Mouse (Mus musculus) midbrain, embryonic 14.5 days (tissue): ENCODE measurements around the gene 4833439L19Rik. TPM values are rescaled to one million over a fixed set of nuclear protein-coding genes. Genes with fewer than 3 reads are reported as not detected.

Source experiments
- ATAC-seq: fragments of 200-750 bp; cut with Nextera tagmentation; 2 replicates; pipeline ENCODE4 v1.8.0; 2017; ENCODE audit warnings: moderate number of reproducible peaks, moderate library complexity; ENCODE audit not compliant: low FRiP score, low TSS enrichment
- DNase-seq: peaks from one replicate; pipeline ENCODE4 v3.0.0-alpha.2; 2015
- H3K27ac ChIP-seq: fragments of 300-500 bp; sonication (generic); replicated peaks from 2 replicates; pipeline ENCODE4 v1.5.1; 2014; ENCODE audit warnings: mild to moderate bottlenecking, low read depth, low read length, moderate library complexity
- H3K27me3 ChIP-seq: fragments of 300-500 bp; sonication (generic); 2 replicates; pipeline ENCODE4 v1.6.1; 2014; ENCODE audit warnings: low read length, control low read depth, mixed read lengths; ENCODE audit not compliant: control insufficient read depth, insufficient read depth
- H3K36me3 ChIP-seq: fragments of 300-500 bp; sonication (generic); 2 replicates; pipeline ENCODE4 v1.6.1; 2014; ENCODE audit warnings: low read length, control low read depth; ENCODE audit not compliant: control insufficient read depth, insufficient read depth
- H3K4me1 ChIP-seq: fragments of 300-500 bp; sonication (generic); 2 replicates; pipeline ENCODE4 v1.6.1; 2014; ENCODE audit warnings: mild to moderate bottlenecking, antibody characterized with exemption, low read length, control low read depth; ENCODE audit not compliant: control insufficient read depth, insufficient read depth
- H3K4me2 ChIP-seq: fragments of 300-500 bp; sonication (generic); 2 replicates; pipeline ENCODE4 v1.6.1; 2014; ENCODE audit warnings: mild to moderate bottlenecking, low read length, moderate library complexity
- H3K4me3 ChIP-seq: fragments of 300-500 bp; sonication (generic); replicated peaks from 2 replicates; pipeline ENCODE4 v1.5.1; 2014; ENCODE audit warnings: low read depth, low read length
- H3K9ac ChIP-seq: fragments of 300-500 bp; sonication (generic); replicated peaks from 2 replicates; pipeline ENCODE4 v1.6.1; 2014; ENCODE audit warnings: mild to moderate bottlenecking, low read length, moderate library complexity
- H3K9me3 ChIP-seq: fragments of 300-500 bp; sonication (generic); 2 replicates; pipeline ENCODE4 v1.6.1; 2016; ENCODE audit warnings: low read length, control low read depth, mixed read lengths; ENCODE audit not compliant: control insufficient read depth
- WGBS: fragments of 180-500 bp; shearing (Covaris S2); extraction: QIAGEN DNeasy Blood & Tissue Kit; methylation state at CpG from one replicate; pipeline ENCODE4 v1.1.7; 2014; 5-methylcytosine and 5-hydroxymethylcytosine counted together
- polyA plus RNA-seq: library from polyadenylated mRNA; unstranded; fragments of >200 nt; fragmentation: Nextera tagmentation; extraction: Ambion mirVana; gene quantifications from 2 replicates; pipeline ENCODE4 v1.2.1, GENCODE M21; 2014

The 4833439L19Rik gene
- polyA plus RNA-seq, 1 experiment from 2014 or later: 277 TPM

DNA sequence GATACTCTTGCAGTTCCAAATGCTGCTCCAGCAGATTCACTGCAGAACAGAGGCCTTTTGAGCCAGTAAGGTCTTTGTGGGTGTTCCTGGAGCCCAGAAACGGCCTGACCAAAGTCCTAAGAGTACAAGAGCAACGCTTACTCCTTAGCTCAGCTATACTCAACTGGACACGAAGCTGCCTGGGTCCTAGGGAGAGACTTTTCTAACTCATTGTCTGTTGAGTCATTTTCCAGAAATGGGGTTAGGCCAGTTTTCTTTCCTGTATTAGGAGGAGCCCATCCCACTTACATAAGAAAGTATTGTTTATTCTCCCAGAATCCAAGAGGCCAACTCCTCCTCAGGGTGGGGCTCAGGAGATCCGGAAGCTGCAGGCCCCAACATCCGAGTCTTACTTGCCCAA is 40.2 kb upstream of the 4833439L19Rik start:
- no peak overlapping the region for H3K4me2 ChIP-seq
- H3K9ac ChIP-seq: no peak overlapping the region
- ATAC-seq (no peak), DNase-seq (no peak)
- H3K27me3 ChIP-seq: no peaks in the 10 kb centered on the region
- no peak overlapping the region for H3K27ac ChIP-seq
- H3K4me3 ChIP-seq: no peak overlapping the region
- 84% methylated on average over 5 of the region's 5 CpGs for WGBS
- H3K4me1 ChIP-seq: peaks cover 18% of the 10 kb centered on the region
- peaks cover 10% of the 10 kb centered on the region for H3K36me3 ChIP-seq
- no peaks in the 10 kb centered on the region for H3K9me3 ChIP-seq

DNA sequence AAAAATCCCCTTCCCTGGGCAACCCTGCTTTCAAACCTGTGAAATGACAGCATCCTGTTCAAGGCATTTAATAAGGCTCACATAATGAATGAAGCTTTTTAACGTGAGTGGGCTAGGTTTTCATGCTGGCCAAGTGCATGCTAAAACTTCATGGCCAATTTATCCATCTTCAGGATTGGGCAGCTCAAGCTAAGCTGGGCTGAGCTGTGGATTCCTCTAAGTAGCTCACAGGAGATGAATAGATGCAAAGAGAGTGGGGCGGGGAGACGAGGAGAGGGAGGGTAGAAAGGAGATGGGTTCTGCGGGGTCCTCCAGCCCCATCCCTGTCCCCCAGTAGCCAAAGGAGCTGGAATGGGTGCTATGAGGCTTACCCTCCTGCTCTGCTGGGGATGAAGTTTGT is 39.0 kb upstream of the 4833439L19Rik start:
- Histone ChIP-seq H3K4me3 (no peak overlapping the region), H3K4me1 (peaks cover 11% of the 10 kb centered on the region), H3K27ac (no peak overlapping the region), H3K4me2 (no peak overlapping the region), H3K36me3 (peaks cover 14% of the 10 kb centered on the region), H3K27me3 (no peaks in the 10 kb centered on the region), H3K9me3 (no peaks in the 10 kb centered on the region), H3K9ac (no peak overlapping the region)
- DNase-seq (no peak), ATAC-seq (no peak)
- 23% methylated on average over 4 of the region's 4 CpGs for WGBS

DNA sequence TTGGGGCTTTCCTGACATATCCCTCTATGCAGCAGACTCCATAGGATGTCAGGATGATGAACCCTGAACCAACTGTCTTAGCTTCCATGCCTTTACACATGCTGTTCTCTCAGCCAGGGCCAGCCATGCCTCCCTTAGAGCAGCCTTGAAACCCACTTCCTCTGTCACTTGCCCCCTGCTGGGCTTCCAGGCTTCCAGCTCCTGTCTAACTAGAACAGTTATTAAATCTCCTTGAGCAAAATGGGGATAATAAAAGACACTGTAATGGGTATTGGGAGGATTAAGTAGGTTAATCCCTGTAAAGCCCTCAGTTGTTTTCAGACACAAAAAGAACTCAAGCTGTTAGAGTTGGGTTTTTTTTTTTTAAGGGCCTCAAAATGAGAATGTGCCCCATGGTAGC is 38.3 kb upstream of the 4833439L19Rik start:
- Histone ChIP-seq H3K9ac (no peak overlapping the region), H3K4me3 (no peak overlapping the region), H3K36me3 (peaks cover 19% of the 10 kb centered on the region), H3K27ac (no peak overlapping the region), H3K4me2 (no peak overlapping the region), H3K9me3 (no peaks in the 10 kb centered on the region), H3K27me3 (no peaks in the 10 kb centered on the region), H3K4me1 (peaks cover 4% of the 10 kb centered on the region)
- DNase-seq: peak; percentile 46
- ATAC-seq: no peak

GRCm38 (mm10) chr13:54602639-54603111 is 37.4 kb upstream of the 4833439L19Rik start:
- DNase-seq (no peak), ATAC-seq (no peak)
- Histone ChIP-seq H3K4me3 (no peak overlapping the region), H3K27me3 (no peaks in the 10 kb centered on the region), H3K27ac (no peak overlapping the region), H3K4me2 (no peak overlapping the region), H3K9ac (no peak overlapping the region), H3K9me3 (no peaks in the 10 kb centered on the region), H3K4me1 (no peaks in the 10 kb centered on the region), H3K36me3 (peaks cover 27% of the 10 kb centered on the region)
- 71% methylated on average over 3 of the region's 3 CpGs for WGBS

- H3K36me3 ChIP-seq: peaks cover 35% of the 10 kb centered on the region
Observed at GRCm38 (mm10) chr13:54598622-54599143, 33.4 kb upstream of the 4833439L19Rik start.

GRCm38 (mm10) chr13:54596870-54597269 is 31.6 kb upstream of the 4833439L19Rik start:
- Histone ChIP-seq H3K36me3 (peaks cover 41% of the 10 kb centered on the region), H3K4me1 (no peaks in the 10 kb centered on the region)
- WGBS: 68% methylated on average over 5 of the region's 5 CpGs

More at GRCm38 (mm10) chr13:54598622-54599143, 33.4 kb upstream of the 4833439L19Rik start:
- H3K4me2 ChIP-seq: no peak overlapping the region
- no peak overlapping the region for H3K27ac ChIP-seq
- ATAC-seq (no peak), DNase-seq (no peak)
- no peaks in the 10 kb centered on the region for H3K27me3 ChIP-seq
- no peak overlapping the region for H3K9ac ChIP-seq
- WGBS: 90% methylated on average over 12 of the region's 12 CpGs
- no peak overlapping the region for H3K4me3 ChIP-seq
- no peaks in the 10 kb centered on the region for H3K9me3 ChIP-seq
- H3K4me1 ChIP-seq: no peaks in the 10 kb centered on the region

DNA sequence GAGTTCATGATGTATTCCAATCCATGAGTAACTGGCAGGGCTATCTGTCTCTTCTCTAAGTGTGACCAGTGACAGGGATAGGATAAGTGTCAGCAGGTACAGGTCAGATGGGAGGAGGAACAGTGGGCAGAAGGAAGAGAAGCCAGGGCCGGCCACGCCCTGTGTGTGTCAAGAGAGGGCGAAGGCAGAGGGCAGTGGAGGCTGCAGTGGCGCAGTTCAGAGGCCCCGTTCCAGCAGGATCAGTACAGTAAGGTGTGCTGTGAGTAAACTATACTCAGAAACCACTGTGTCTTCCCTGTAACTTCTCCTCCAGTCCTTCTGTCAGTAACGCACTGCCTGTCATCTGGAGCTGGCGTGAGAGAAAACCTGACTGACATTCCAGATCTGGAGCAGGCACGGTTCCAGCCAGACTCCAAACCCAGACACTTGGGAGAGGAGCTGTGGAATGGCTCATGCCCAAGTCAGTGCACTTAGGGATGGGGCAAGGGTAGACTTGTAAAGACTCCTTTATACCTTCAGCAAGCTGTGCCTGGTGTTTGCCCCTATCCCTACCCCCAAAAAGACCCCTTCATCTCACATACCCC is 31.0 kb upstream of the 4833439L19Rik start:
- DNase-seq (no peak), ATAC-seq (no peak)
- Histone ChIP-seq H3K4me1 (peaks cover 5% of the 10 kb centered on the region; the same call in 1 of the 2 replicates), H3K4me2 (no peak overlapping the region), H3K9ac (no peak overlapping the region), H3K4me3 (no peak overlapping the region), H3K36me3 (peaks cover 41% of the 10 kb centered on the region), H3K27ac (no peak overlapping the region), H3K27me3 (no peaks in the 10 kb centered on the region), H3K9me3 (no peaks in the 10 kb centered on the region)
- WGBS: 86% methylated on average over 8 of the region's 8 CpGs

More at GRCm38 (mm10) chr13:54596870-54597269, 31.6 kb upstream of the 4833439L19Rik start:
- no peaks in the 10 kb centered on the region for H3K27me3 ChIP-seq
- no peak overlapping the region for H3K9ac ChIP-seq
- H3K27ac ChIP-seq: no peak overlapping the region
- no peak overlapping the region for H3K4me2 ChIP-seq
- ATAC-seq (no peak), DNase-seq (no peak)
- no peaks in the 10 kb centered on the region for H3K9me3 ChIP-seq
- H3K4me3 ChIP-seq: no peak overlapping the region

GRCm38 (mm10) chr13:54593617-54594016 is 28.4 kb upstream of the 4833439L19Rik start:
- H3K36me3 ChIP-seq: peaks cover 33% of the 10 kb centered on the region
- WGBS: 87% methylated on average over 11 of the region's 11 CpGs
- ATAC-seq: no peak

GRCm38 (mm10) chr13:54591776-54592356 is 26.6 kb upstream of the 4833439L19Rik start:
- no peak for DNase-seq
- 92% methylated on average over 8 of the region's 8 CpGs for WGBS
- Histone ChIP-seq H3K4me3 (no peak overlapping the region; the same call in 1 of the 2 replicates), H3K36me3 (peaks cover 34% of the 10 kb centered on the region), H3K27me3 (no peaks in the 10 kb centered on the region), H3K9me3 (no peaks in the 10 kb centered on the region), H3K9ac (no peak overlapping the region), H3K27ac (no peak overlapping the region), H3K4me2 (peak overlapping the region; percentile 74), H3K4me1 (peaks cover 19% of the 10 kb centered on the region)
- no peak for ATAC-seq

More at GRCm38 (mm10) chr13:54593617-54594016, 28.4 kb upstream of the 4833439L19Rik start:
- Histone ChIP-seq H3K27me3 (no peaks in the 10 kb centered on the region), H3K27ac (no peak overlapping the region), H3K4me3 (no peak overlapping the region), H3K4me2 (no peak overlapping the region), H3K4me1 (peaks cover 15% of the 10 kb centered on the region), H3K9me3 (no peaks in the 10 kb centered on the region), H3K9ac (no peak overlapping the region)
- DNase-seq: no peak
